Mouse (Mus musculus): ENCODE measurements at regions not wholly inside any gene's neighbourhood (a gene's known extent, or its start where the extent isn't known, plus 50 kb on each side); places are given as distances from the start of the nearest gene placed in this dataset.

DNA sequence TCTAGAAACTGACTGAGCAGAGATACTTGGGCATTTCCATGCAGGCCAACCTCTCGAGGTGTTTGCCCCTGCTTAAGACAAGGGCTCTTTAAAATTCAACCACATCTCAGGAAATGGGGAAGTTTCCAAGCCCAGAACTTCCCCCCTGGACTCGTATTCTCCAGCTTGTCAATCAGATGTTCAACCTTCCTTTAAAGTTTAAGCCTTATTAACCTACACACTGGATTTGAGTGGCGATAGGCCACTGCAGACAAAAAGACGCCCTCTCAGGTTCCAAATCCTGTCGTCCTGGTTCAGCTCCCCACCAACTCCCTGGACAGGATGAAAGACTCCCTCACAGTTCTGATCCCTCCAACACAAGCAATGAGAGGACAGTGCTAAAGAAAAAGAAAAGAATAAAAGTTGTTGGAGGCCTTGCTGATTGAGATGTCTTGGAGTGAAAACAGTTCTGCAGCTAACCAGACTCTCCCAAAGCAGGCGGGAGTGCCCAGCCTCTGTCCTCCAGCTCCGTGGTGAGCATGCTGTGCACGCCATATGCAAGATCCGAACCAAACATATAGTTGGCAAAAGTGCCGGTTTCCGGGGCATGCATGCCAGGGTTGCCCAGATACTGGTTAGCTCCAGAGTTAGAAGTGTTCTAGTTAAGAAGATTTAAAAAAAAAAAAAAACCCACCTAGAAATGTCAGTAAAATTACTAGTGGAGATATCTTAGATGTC is 298.3 kb downstream of the Mycn start:
- DNase-seq (ENCODE audit: low read depth, low spot score) = no peak

DNA sequence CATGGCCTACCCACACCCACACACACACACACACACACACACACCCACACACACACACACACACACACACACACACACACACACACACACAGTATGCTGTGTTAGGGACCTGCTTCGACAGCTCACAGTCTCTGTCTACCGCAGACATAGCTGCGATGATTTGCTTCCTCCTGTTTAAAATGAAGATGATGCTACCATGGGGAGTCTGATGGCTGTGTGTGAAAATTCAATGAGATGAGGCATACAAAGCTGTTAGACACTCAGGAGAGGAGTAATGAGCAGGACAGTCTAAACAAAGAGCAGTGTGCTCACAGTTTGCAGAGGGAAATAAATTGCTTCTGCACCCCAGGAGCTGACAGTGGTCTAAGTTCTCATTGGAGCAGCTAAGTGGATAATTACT is 306.4 kb downstream of the Mycn start:
- DNase-seq (ENCODE audit: low read depth, low spot score) = no peak

DNA sequence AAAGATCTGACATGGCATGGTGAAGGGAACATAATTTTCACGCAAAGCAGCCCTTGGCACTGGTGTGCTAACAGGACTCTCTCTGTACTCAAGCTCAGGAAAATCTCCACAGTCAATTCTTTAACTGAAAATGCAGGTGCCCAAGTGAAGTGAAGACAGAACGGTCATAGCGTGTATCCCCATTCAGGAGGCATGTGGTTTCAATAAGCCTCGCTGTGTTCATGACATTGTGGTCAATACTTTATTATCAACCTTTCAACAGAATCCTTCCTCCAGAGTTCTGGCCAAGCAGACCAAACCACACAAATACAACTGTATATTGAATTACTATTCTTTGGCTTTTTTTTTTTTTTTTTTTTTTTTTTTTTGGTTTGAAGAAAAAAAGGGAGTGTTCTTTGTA is 314.1 kb downstream of the Mycn start:
- no peak for DNase-seq (ENCODE audit: low read depth, low spot score)

DNA sequence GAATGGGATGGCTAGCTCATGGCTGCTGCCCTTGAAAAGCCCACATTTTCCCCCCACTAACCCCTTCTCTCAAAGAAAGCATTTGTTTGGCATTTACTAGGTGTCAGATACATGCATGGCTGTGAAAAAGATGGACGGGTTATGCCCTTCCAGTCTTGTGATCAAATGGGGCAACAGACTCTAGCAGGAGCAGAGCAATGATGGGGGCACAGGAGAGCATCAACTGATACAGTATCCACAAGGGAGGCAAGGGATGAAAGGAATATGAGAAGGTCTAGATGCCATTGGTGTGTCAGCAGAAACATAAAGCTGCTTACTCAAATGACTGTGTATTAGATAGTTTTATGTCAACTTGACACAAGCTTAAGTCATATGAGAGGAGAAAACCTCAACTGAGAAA is 315.9 kb downstream of the Mycn start:
- no peak for DNase-seq (ENCODE audit: low read depth, low spot score)

- DNase-seq (ENCODE audit: low read depth, low spot score) = peak; percentile 17
Measured at GRCm38 (mm10) chr12:12622712-12623292, 318.9 kb downstream of the Mycn start.

- DNase-seq (ENCODE audit: low read depth, low spot score) = no peak
Measured at GRCm38 (mm10) chr12:12621506-12621905, 320.2 kb downstream of the Mycn start.

DNA sequence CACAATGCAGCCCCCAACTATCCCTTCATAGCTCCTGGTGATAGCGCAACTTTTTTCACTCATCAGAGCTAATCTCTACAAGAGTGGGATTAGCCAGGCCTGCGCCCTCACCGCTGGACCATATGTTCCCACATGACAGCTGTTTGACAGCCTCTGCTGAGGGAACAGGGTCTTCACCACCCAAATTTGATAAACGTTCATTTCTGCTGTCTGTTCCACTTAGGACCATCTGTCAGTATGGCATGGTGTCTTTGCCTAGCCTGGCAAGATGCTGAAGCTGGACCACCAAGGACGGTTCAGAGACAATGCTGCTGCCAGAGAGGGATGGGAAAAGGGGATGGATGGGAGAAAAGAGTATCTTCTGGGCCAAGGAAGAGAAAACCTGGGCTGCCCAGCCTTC is 321.4 kb downstream of the Mycn start:
- no peak for DNase-seq (ENCODE audit: low read depth, low spot score)

DNA sequence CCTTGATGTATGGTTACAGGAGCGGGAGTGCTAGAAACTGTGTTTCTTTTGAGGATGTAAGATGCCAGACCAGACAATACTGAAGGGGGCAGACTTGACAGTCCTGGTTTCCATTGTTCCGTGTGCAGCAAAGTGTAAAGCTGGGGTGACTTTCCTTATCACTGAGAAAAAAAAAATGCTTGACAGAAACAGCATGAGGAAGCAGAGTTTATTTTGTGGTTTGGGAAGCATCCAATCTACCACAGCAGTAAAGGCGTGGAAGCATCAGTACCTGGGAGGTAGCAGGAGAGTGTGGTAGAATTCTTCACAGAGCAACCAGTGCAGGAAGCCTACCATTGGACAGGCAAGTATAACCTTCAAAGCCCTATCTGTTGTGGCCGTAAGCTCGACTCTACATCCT is 322.3 kb downstream of the Mycn start:
- DNase-seq (ENCODE audit: low read depth, low spot score) = no peak

GRCm38 (mm10) chr12:12612520-12612919 is 329.2 kb downstream of the Mycn start:
- DNase-seq (ENCODE audit: low read depth, low spot score) = no peak

DNA sequence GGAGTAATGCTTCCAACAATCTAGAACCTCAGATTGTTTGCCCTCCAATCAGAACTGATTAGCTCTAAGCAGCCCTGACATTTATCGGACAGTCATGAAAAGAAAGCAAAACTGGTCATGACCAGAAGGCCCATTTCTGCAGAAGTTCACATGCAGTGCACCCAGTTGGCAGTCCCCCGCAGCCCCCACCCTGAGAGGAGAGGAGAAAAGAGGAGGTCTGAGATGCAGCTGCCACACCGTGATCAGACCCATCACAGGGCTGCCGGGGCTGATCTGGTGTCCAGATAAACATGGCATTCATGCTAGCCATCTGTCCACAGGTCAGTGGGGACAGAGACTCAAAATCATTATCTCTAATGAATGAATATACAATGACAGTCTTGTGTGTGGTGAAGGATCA is 330.9 kb downstream of the Mycn start:
- no peak for DNase-seq (ENCODE audit: low read depth, low spot score)

GRCm38 (mm10) chr12:12607995-12608394 is 333.7 kb downstream of the Mycn start:
- DNase-seq (ENCODE audit: low read depth, low spot score) = no peak

DNA sequence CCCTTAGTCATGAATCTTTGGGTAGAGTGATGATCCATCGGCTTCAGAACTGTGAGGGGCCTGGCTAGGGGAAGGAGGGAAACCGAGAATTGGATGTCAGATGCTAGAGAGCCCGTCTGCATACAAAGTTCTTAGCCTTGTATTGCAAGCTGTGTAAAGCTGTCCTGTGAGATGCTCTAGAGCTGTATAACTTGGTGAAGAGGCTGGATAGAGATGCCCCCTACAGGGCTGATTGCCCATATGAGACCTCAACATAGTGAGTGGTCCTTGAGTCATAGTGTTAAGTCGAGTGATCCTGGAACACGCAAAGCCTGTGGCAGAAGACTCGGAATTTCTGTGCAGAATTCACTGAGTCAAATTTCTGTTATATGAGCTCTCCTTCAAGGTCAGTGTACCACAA is 334.8 kb downstream of the Mycn start:
- no peak for DNase-seq (ENCODE audit: low read depth, low spot score)

DNA sequence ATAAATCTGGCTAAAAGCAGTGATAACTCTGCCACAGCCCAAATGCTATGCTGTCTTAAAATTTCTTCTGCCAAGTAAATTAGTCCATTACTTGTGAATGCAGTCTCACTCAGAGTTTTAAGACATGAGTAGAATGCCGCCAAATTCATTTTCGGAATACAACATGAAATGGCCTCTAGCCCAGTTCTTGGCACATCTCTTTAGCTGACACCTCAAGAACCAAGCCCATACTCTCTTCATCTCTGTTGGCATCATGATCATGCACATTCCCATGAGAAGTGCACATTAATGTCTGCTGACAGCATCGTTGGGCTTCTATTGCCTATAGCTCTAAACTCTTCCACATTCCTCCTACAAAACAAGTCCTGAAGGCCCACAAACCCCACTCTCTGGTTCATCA is 336.2 kb downstream of the Mycn start:
- no peak for DNase-seq (ENCODE audit: low read depth, low spot score)

- no peak for DNase-seq (ENCODE audit: low read depth, low spot score)
Measured at GRCm38 (mm10) chr12:12601362-12601761, 339.4 kb downstream of the Fam49a start.

DNA sequence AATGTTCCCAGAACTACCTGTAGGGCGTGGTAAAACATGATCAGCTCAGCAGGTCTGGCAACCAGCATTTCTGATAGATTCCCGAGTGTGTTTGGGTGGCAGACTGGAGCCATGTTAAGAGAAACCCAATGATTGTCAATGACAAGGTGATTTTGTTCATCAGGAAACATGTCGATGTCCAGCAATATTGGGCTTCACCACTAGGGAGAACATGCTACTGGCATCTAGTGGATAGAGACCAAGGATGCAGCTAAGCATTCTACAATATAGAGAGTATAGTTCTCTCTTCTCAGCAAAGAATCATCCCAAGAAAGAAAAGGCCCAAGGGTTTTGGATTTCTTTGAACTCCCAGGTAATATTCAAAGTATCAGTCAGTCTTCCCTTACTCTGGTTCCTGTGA is 333.5 kb downstream of the Fam49a start:
- no peak for DNase-seq (ENCODE audit: low read depth, low spot score)

- no peak for DNase-seq (ENCODE audit: low read depth, low spot score)
Measured at GRCm38 (mm10) chr12:12594567-12594966, 332.6 kb downstream of the Fam49a start.

DNA sequence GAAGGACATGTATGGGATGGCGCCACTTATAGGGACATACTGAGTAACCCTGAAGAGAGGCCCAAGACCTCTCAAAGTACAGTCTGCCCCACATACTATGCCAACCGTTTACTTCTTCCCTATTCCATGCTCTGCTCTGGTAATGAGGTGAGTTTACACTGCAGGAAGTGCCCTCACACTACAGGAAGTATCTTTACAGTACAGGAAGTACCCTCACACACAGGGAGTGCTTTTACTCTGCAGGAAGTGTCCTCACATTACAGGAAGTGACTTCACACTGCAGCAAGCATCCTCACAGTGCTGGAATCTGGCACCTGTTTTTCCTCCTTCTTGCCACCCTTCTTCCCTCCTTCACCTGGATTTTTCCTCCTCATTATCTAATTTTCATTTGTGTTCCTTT is 331.4 kb downstream of the Fam49a start:
- DNase-seq (ENCODE audit: low read depth, low spot score) = no peak

DNA sequence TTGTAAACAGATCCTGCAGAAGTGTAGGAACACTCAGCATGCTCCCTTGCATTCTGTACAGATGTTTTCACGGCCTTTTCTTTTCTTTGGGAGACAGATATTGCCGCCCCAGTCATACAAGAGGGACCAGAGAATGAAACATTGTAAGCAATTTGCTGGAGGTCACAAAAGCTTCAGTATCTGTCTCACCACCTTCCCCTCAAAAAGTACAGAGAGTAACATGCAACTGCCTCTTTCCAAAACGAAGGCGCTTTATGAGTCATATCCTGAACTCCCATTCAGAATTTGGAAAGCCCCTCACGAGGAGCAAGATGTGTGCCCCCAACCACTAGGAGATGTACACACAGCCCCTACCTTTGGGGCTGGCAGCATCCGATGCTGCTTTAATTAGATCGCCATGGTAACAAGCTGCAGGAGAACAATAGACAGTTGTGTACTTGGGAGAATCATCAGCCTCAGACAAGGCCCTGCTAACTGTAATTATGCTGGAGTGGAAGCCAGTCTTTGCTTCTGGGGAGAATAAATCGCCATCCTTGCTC is 328.9 kb downstream of the Fam49a start:
- DNase-seq (ENCODE audit: low read depth, low spot score) = no peak

DNA sequence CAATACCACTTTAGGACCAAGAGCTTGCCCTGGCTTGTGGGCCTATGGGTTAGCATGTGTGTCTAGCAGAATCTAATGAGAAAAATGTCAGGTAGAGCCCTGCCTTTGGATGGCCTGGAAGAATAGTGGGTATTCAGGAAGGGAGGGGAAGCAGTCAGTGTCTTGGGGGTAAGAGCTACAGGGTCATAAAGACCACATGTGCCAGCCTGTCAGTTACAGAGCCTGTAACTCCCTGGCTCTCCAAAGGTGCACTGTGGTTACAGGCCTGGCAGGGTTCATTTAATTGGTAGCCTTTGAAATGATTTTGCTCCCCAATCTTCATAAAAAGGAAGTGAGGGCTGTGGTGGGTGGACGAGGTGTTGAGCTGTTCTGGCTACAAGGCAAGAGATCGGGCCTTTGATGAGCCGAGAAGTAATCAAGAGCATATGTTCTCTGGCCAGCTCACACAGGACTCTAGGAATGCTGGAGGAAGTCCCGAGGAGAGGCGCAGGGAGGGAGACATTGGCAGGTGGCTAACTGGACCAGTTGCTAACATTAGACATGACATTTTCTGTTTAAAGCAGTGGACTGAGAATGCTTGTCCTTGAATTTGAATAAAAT is 326.9 kb downstream of the Fam49a start:
- no peak for DNase-seq (ENCODE audit: low read depth, low spot score)

- no peak for DNase-seq (ENCODE audit: low read depth, low spot score)
Measured at GRCm38 (mm10) chr12:12586436-12586835, 324.5 kb downstream of the Fam49a start.

DNA sequence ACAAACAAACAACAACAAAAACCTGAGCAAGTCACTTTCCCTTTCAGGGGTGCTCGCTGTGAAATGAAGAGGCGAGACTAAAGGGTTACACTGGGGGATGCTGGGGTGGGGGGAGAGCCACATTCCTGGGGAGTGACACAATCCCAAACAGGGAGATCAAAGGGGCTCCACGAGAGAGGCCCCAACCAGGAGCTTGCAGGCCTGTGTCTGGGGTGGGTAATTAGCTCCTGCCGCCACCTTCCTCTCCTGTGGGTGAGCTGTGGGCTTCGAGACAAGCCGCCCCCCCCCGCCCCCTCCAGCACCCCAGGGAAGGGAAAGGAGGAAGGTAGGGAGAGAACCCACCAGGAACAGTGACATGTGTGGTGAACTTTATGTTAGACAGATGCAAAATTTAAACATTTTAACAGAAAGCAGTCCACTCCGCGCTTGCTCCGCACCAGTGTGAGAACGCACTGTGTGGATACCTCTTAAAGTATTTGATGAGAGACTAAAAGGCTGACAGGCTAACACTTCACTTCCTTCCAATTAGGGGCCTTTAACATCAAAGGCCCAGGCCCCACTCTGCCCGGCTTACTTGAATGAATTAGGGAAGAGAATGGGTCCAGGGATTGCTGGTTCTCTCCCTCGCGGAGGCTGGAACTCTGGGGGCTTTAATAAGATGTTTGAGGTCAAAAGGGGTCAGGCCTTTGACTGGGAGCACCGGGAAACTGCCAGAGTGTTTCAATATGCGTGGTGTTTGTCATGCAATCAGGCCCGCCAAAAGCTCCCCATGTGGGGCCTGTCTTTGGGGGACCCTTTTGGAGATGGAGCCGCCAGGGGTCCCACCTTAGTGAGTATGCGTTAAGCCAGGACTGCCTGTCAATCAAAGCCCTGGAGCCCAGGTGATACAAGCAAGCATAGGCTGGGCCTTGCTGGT is 319.6 kb downstream of the Fam49a start:
- DNase-seq (ENCODE audit: low read depth, low spot score) = no peak

DNA sequence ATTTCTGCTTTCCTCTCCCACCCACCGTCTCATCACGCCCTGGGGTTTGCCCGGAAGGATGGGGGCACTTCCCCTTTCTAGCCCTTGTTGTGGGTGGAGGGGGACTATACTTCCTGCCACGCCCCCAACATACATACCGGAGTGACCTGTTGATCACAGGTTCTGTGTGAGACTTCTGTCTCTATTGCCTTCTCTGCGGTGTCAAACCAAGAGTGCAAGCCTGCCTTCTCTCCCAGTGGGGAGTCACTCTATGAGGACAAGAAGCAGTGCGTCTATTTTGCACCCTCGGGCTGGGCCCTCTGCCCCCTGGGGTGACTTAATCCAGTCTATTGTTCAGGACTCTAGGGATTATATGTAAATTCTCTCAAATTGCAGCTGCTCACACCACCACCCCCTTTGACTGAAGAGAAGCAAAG is 318.8 kb downstream of the Fam49a start:
- no peak for DNase-seq (ENCODE audit: low read depth, low spot score)
